Mouse (Mus musculus) forebrain, embryonic 15.5 days (tissue): ENCODE data around the gene Ncor1. TPM values are rescaled to one million over a fixed set of nuclear protein-coding genes. Genes with fewer than 3 reads are reported as not detected.
"Not testable (repeated sequence)": the region's sequence is repeated elsewhere in the genome, so short reads cannot be mapped to it uniquely, and the experiment has no call there.

Experiments
- ATAC-seq: fragments of 200-750 bp; cut with Nextera tagmentation; replicated peaks from 2 replicates; pipeline ENCODE4 v1.8.0; 2017; ENCODE audit warnings: mild to moderate bottlenecking, moderate TSS enrichment, moderate library complexity
- H3K27ac ChIP-seq: fragments of 300-500 bp; sonication (generic); replicated peaks from 2 replicates; pipeline ENCODE4 v1.5.1; 2015; ENCODE audit warnings: mild to moderate bottlenecking, inconsistent platforms
- H3K27me3 ChIP-seq: fragments of 300-500 bp; sonication (generic); 2 replicates; pipeline ENCODE4 v1.6.1; 2015; ENCODE audit warnings: inconsistent platforms
- H3K36me3 ChIP-seq: fragments of 300-500 bp; sonication (generic); 2 replicates; pipeline ENCODE4 v1.6.1; 2015; ENCODE audit warnings: mild to moderate bottlenecking, inconsistent platforms
- H3K4me1 ChIP-seq: fragments of 300-500 bp; sonication (generic); 2 replicates; pipeline ENCODE4 v1.6.1; 2015; ENCODE audit warnings: inconsistent platforms
- H3K4me2 ChIP-seq: fragments of 300-500 bp; sonication (generic); replicated peaks from 2 replicates; pipeline ENCODE4 v1.6.1; 2015; ENCODE audit warnings: mild to moderate bottlenecking, inconsistent platforms
- H3K4me3 ChIP-seq: fragments of 300-500 bp; sonication (generic); 2 replicates; pipeline ENCODE4 v1.5.1; 2015; ENCODE audit warnings: mild to moderate bottlenecking, inconsistent platforms
- H3K9ac ChIP-seq: fragments of 300-500 bp; sonication (generic); replicated peaks from 2 replicates; pipeline ENCODE4 v1.6.1; 2015; ENCODE audit warnings: mild to moderate bottlenecking, inconsistent platforms
- H3K9me3 ChIP-seq: fragments of 300-500 bp; sonication (generic); 2 replicates; pipeline ENCODE4 v1.6.1; 2016; ENCODE audit warnings: inconsistent platforms
- WGBS: fragments of 180-500 bp; shearing (Covaris S2); methylation state at CpG from one replicate; pipeline ENCODE4 v1.1.7; 2015; ENCODE audit warnings: mixed read lengths; 5-methylcytosine and 5-hydroxymethylcytosine counted together
- polyA plus RNA-seq: library from polyadenylated mRNA; unstranded; fragments of >200 nt; fragmentation: Nextera tagmentation; extraction: Ambion mirVana; gene quantifications from 2 replicates; pipeline ENCODE4 v1.2.1, GENCODE M21; 2015

The Ncor1 gene
- polyA plus RNA-seq, 1 experiment from 2014 or later = 213 TPM

DNA sequence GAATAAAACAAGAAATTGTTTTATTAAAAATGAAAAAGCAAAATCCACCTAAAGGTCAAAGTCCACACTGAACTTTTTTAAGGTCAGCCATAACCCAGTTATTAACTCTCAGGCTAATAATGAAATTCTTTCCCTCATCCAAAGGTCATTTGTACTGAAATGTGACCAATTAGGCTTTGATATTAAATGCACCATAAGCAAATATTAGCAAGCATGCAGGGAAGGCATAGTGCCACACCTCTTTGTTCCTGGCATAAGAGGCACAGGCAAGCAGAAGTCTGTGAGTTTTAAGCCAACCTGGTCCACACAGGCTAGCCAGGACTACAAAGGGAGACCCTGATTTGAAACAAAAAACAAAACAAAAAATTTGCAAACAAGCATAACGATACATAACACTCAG, 48.7 kb downstream of the Ncor1 start:
- no peak overlapping the region for H3K4me3 ChIP-seq
- 98% methylated on average over 1 of the region's 1 CpGs for WGBS
- H3K36me3 ChIP-seq = peaks cover 33% of the 10 kb centered on the region

DNA sequence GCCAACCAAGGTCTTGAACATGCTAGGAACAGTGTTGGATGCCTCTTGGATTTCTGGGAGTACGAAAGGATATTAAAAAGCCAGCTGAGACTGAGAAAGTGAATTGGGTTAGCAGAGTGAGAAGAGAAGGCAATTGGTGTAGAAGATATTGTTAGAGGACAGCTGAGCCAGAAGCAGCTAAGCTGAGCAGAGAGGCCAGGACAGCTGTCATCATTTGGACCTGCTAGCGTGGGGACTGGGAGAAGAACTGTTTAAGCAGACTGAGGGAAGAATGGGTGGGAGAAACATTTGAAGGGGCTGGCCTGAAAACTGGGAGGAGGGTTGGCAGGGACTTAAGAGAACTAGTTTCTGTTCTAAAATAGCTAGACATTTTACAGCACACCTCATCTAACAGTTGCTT, 49.5 kb downstream of the Ncor1 start:
- Histone ChIP-seq H3K9ac (no peak overlapping the region), H3K9me3 (no peaks in the 10 kb centered on the region), H3K4me1 (no peaks in the 10 kb centered on the region), H3K27ac (no peak overlapping the region), H3K4me3 (no peak overlapping the region), H3K4me2 (no peak overlapping the region), H3K36me3 (peaks cover 28% of the 10 kb centered on the region), H3K27me3 (no peaks in the 10 kb centered on the region)
- ATAC-seq = no peak
- WGBS = 94% methylated on average over 2 of the region's 2 CpGs

More for the DNA sequence above, 48.7 kb downstream of the Ncor1 start:
- H3K27me3 ChIP-seq = no peaks in the 10 kb centered on the region
- no peaks in the 10 kb centered on the region for H3K4me1 ChIP-seq
- H3K27ac ChIP-seq = no peak overlapping the region
- no peak for ATAC-seq
- no peak overlapping the region for H3K4me2 ChIP-seq
- no peak overlapping the region for H3K9ac ChIP-seq
- no peaks in the 10 kb centered on the region for H3K9me3 ChIP-seq

DNA sequence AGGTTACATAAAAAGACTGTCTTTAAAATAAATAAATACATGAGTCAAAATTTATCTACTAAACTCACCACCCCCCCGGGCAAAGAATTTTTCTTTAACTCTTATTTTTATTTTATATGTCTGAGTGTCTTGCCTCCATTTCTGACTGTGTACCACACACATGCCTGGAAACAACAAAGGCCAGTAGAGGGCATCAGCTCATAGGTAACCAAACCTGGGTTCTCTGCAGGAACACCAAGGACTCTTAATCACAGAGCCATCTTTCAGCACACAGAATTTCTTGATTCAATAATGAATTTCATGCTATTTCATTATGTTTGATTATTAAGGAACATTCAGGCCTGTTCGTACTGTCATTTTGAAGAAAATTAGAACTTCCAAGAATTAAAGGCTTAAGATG, 61.9 kb downstream of the Ncor1 start:
- no peaks in the 10 kb centered on the region for H3K9me3 ChIP-seq
- peaks cover 41% of the 10 kb centered on the region for H3K36me3 ChIP-seq
- no peaks in the 10 kb centered on the region for H3K4me1 ChIP-seq
- no peak overlapping the region for H3K4me2 ChIP-seq
- ATAC-seq = no peak
- no peak overlapping the region for H3K27ac ChIP-seq
- H3K9ac ChIP-seq = no peak overlapping the region
- WGBS = 89% methylated on average over 2 of the region's 2 CpGs
- H3K27me3 ChIP-seq = no peaks in the 10 kb centered on the region
- no peak overlapping the region for H3K4me3 ChIP-seq

DNA sequence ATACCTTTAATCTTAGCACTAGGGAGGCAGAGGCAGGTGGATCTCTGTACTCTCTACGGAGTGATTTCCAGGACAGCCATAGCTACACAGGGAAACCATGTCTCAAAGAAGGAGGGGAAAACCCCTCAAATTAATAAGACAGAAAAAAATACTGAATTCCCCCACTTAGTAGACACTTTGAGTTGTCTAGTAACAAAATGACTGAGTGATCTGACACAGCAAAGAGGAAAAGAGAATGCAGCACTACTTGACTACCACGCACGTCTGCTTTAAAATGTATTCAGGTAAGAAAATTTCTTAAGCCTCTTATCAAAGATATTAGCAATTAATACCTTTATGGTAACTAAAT, 70.0 kb downstream of the Ncor1 start:
- 95% methylated on average over 3 of the region's 3 CpGs for WGBS
- no peaks in the 10 kb centered on the region for H3K9me3 ChIP-seq
- H3K27me3 ChIP-seq = no peaks in the 10 kb centered on the region
- no peak overlapping the region for H3K4me2 ChIP-seq
- no peak overlapping the region for H3K9ac ChIP-seq
- no peak overlapping the region for H3K4me3 ChIP-seq
- no peak overlapping the region for H3K27ac ChIP-seq
- ATAC-seq = no peak
- no peaks in the 10 kb centered on the region for H3K4me1 ChIP-seq
- H3K36me3 ChIP-seq = peaks cover 38% of the 10 kb centered on the region

DNA sequence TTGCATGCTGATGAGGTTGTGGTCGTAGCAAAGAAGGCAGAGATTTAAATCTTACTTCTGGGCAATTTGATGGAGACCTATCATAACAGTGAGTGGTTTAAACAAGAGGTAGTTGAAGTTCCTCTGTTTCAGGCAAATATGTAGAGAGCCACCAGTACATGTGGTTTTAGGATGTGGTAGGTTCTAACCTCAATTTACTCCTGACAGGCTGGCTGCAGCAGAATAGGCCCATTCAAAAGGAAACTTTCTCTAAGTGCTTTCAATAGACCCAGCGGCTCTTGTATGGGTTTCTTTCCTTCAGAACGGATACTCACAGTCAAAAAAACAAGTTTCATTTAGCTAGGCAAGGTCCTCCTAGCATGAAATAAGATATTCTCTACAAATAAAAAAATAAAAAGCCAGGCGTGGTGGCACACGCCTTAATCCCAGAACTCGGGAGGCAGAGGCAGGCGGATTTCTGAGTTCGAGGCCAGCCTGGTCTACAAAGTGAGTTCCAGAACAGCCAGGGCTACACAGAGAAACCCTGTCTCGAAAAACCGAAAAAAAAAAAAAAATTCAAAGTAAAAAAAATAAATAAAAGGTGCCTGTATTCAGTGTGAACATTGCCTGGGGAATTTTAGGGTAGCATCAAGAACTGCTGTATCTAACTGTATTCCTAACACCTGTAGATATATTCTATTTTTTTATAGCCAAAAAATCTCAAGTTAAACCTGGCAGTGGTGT, 70.6 kb downstream of the Ncor1 start:
- no peaks in the 10 kb centered on the region for H3K9me3 ChIP-seq
- no peaks in the 10 kb centered on the region for H3K27me3 ChIP-seq
- no peak for ATAC-seq
- H3K4me3 ChIP-seq = no peak overlapping the region
- no peak overlapping the region for H3K27ac ChIP-seq
- H3K9ac ChIP-seq = no peak overlapping the region
- no peak overlapping the region for H3K4me2 ChIP-seq
- H3K36me3 ChIP-seq = peaks cover 40% of the 10 kb centered on the region
- no peaks in the 10 kb centered on the region for H3K4me1 ChIP-seq
- 85% methylated on average over 10 of the region's 10 CpGs for WGBS

DNA sequence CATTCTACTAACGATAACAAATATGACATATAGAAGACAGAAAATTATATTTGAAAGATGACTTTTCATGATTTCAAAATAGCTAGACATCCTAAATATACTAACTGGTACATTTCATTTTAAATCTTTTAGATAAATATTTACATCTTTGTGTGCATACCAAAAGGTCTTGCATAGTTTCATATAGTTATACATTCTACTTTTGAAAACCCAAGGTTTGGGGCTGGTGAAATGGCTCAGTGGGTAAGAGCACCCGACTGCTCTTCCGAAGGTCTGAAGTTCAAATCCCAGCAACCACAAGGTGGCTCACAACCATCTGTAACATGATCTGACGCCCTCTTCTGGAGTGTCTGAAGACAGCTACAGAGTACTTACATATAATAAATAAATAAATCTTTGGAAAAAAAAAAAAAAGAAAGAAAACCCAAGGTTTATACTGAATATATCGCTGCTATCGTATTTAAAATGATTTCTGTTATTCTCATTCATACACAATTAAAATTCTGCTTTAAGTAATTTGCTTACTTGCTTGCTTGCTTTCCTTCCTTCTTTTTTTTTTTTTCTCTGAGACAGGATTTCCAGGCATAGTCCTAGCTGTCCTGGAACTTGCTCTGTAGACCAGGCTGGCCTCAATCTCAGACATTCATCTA, 81.0 kb downstream of the Ncor1 start:
- not testable (repeated sequence) for ATAC-seq, H3K27me3 ChIP-seq, H3K27ac ChIP-seq, H3K4me2 ChIP-seq, H3K9ac ChIP-seq, H3K9me3 ChIP-seq, H3K4me1 ChIP-seq, H3K4me3 ChIP-seq
- 85% methylated on average over 6 of the region's 6 CpGs for WGBS
- H3K36me3 ChIP-seq = peaks cover 52% of the 10 kb centered on the region

DNA sequence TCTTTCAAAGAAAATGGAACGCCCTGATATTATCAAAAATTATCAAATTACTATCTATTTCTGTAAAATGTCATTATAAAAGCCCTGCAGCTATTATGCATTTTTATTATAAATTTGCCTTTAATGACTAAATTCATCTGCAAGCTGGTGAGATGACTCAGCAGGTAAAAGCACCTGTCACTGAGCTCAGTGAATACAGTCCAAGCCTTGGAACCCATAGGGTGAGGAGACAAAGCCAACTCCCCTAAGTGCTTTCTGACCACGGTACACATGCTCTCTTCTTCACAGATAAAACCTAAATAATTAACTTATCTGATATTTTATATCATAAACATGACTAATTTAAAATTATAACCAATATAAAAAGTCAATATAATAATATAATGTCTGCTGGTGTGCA, 86.6 kb downstream of the Ncor1 start:
- H3K4me3 ChIP-seq = no peak overlapping the region
- peaks cover 50% of the 10 kb centered on the region for H3K36me3 ChIP-seq
- no peak overlapping the region for H3K9ac ChIP-seq
- no peak overlapping the region for H3K27ac ChIP-seq
- H3K27me3 ChIP-seq = no peaks in the 10 kb centered on the region
- ATAC-seq = no peak
- no peaks in the 10 kb centered on the region for H3K4me1 ChIP-seq
- H3K9me3 ChIP-seq = no peaks in the 10 kb centered on the region
- 91% methylated on average over 2 of the region's 2 CpGs for WGBS
- no peak overlapping the region for H3K4me2 ChIP-seq

DNA sequence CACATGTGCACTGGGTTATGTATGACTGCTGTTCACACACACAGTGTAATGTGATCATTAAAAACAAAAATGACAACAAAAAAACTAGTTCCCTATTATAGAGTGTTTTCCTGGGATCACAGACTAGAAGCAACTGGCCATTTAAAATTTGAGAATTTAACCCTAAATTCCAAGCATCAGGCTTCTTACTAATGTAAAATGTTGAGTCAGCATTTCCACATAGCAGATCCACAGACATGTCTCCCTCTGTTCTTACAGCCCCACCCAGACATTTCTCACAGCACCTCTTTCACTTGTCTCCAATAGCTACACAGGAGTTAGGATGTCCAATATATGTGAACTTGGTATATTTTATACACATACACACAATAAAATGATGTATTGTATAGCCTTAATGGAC, 88.4 kb downstream of the Ncor1 start:
- H3K4me1 ChIP-seq = no peaks in the 10 kb centered on the region
- H3K4me3 ChIP-seq = no peak overlapping the region
- H3K9me3 ChIP-seq = no peaks in the 10 kb centered on the region
- no peak for ATAC-seq
- no peak overlapping the region for H3K27ac ChIP-seq
- peaks cover 55% of the 10 kb centered on the region for H3K36me3 ChIP-seq
- no peaks in the 10 kb centered on the region for H3K27me3 ChIP-seq
- H3K4me2 ChIP-seq = no peak overlapping the region
- no peak overlapping the region for H3K9ac ChIP-seq

DNA sequence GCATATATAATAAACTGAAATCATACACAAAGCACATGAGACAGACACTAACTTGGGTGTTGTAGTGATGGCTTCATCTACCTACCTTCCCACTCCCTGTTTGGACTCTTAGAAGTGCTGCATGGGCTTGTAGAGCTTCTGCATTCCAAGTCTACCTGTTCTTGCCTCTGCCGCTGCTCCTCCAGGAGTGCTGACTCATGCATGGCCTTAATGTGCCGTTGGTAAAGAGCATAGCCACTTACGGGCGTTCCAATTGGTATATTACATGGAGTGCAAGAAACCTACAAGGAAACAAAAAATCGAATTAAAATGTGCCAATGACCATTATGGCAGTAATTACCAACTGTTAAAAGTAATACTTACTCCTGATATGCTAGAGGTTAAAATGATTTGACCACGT, 91.5 kb downstream of the Ncor1 start:
- H3K4me3 ChIP-seq = no peak overlapping the region
- H3K27ac ChIP-seq = no peak overlapping the region
- no peaks in the 10 kb centered on the region for H3K9me3 ChIP-seq
- 95% methylated on average over 6 of the region's 6 CpGs for WGBS
- ATAC-seq = no peak
- H3K9ac ChIP-seq = no peak overlapping the region
- H3K4me2 ChIP-seq = no peak overlapping the region
- H3K36me3 ChIP-seq = peaks cover 41% of the 10 kb centered on the region
- H3K27me3 ChIP-seq = no peaks in the 10 kb centered on the region
- H3K4me1 ChIP-seq = no peaks in the 10 kb centered on the region

DNA sequence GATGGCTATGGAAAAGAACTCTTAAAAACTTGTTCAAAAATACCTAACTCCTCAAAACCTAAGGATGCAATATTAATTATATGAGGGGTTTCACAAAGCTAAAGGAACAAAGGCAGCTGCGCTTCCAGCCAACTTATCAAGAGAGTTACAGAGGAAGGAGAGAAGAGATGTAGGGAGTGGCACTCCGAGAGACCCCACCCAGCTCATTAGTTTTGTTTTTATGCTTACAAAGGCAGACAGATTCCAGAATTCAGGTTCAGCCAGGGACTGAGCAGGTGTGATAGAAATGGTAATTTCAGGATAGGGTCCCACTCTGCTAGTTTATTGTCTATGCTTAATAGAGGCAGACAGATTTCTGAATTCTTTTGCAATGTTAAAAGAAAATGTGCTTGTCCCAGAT, 103.1 kb downstream of the Ncor1 start:
- no peak overlapping the region for H3K9ac ChIP-seq
- no peaks in the 10 kb centered on the region for H3K4me1 ChIP-seq
- whole genome bisulfite sequencing = 93% methylated on average over 2 of the region's 2 CpGs
- H3K4me3 ChIP-seq = no peak overlapping the region
- no peak for ATAC-seq
- H3K36me3 ChIP-seq = peaks cover 53% of the 10 kb centered on the region
- H3K27ac ChIP-seq = no peak overlapping the region
- H3K9me3 ChIP-seq = no peaks in the 10 kb centered on the region
- no peaks in the 10 kb centered on the region for H3K27me3 ChIP-seq
- H3K4me2 ChIP-seq = no peak overlapping the region

DNA sequence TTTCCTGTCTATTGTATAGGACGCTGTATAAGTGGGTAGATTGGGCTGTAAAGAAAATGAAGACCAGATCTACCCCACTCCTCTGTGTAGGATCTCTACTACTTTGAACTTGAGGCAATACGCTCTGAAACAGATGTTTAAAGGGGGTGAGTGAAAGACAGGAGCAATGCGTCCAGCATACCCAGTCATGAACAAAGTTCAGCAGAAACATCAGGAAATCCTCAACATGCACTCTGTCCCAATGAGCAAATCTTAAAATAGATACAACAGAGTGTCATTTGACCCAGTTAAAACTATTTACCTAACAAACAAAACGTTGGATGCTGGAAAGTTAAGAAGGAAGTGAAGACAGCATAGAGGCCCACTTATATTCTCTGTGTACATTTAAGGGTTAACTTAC, 106.4 kb downstream of the Ncor1 start:
- no peak for ATAC-seq
- WGBS = 93% methylated on average over 4 of the region's 4 CpGs

DNA sequence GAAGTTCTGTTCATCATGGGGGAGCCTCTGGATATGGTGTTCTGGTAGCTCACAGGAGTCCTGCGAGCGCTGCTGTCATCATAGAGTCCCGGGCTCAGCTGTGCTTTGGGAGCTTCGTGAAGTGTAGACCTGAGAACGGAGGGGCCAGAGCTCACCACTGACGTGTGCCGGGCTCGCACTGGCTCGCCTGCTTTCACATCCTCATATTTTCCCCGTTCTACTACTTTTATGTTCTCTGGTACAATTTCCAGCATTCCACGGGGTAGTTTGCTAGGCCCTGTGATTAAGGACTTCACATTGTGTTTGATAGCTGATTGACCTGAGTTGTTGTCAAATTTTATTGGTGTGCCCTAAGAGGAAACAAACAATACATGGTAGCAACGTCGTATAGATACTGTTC, 115.3 kb downstream of the Ncor1 start:
- ATAC-seq = no peak
- no peaks in the 10 kb centered on the region for H3K4me1 ChIP-seq
- no peak overlapping the region for H3K27ac ChIP-seq
- H3K9ac ChIP-seq = no peak overlapping the region
- H3K4me3 ChIP-seq = no peak overlapping the region
- H3K4me2 ChIP-seq = no peak overlapping the region
- H3K27me3 ChIP-seq = no peaks in the 10 kb centered on the region
- H3K36me3 ChIP-seq = peaks cover 64% of the 10 kb centered on the region
- H3K9me3 ChIP-seq = no peaks in the 10 kb centered on the region
- 92% methylated on average over 13 of the region's 13 CpGs for WGBS

More for the DNA sequence above, 106.4 kb downstream of the Ncor1 start:
- Histone ChIP-seq H3K4me1 (no peaks in the 10 kb centered on the region), H3K27ac (no peak overlapping the region), H3K9ac (no peak overlapping the region), H3K9me3 (no peaks in the 10 kb centered on the region), H3K4me3 (no peak overlapping the region), H3K36me3 (peaks cover 67% of the 10 kb centered on the region), H3K4me2 (no peak overlapping the region), H3K27me3 (no peaks in the 10 kb centered on the region)

DNA sequence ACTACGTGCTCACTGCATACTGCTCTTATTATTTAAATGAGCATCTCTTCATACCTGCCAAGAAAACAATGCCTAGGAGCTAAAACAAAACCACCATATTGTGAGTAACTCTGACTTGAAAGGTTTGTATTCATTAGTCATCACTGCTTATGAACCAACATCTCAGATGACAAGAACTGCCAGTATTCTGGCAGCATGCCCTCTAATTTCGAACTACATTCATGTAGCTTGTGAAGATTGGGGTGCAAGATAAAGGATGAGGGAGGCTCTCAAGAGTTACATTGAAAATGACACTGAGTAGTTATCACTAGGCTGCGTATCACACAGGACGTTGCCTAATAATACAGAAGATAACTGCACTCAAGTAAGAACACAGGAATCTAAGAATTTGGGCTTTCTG, 126.1 kb downstream of the Ncor1 start:
- Histone ChIP-seq H3K27ac (no peak overlapping the region), H3K9ac (no peak overlapping the region), H3K9me3 (no peaks in the 10 kb centered on the region), H3K4me2 (no peak overlapping the region), H3K4me3 (no peak overlapping the region), H3K4me1 (no peaks in the 10 kb centered on the region), H3K27me3 (no peaks in the 10 kb centered on the region), H3K36me3 (peaks cover 84% of the 10 kb centered on the region)
- 70% methylated on average over 4 of the region's 4 CpGs for WGBS
- no peak for ATAC-seq
